Mouse (Mus musculus): ENCODE measurements around the gene Wdr72. TPM values are rescaled to one million over a fixed set of nuclear protein-coding genes. Genes with fewer than 3 reads are reported as not detected.
A peak's percentile ranks its signal among the peaks of the same experiment; 100 is the strongest.

The Wdr72 gene
- polyA plus RNA-seq, 1 experiment from 2014 or later, result 0.73 TPM

DNA sequence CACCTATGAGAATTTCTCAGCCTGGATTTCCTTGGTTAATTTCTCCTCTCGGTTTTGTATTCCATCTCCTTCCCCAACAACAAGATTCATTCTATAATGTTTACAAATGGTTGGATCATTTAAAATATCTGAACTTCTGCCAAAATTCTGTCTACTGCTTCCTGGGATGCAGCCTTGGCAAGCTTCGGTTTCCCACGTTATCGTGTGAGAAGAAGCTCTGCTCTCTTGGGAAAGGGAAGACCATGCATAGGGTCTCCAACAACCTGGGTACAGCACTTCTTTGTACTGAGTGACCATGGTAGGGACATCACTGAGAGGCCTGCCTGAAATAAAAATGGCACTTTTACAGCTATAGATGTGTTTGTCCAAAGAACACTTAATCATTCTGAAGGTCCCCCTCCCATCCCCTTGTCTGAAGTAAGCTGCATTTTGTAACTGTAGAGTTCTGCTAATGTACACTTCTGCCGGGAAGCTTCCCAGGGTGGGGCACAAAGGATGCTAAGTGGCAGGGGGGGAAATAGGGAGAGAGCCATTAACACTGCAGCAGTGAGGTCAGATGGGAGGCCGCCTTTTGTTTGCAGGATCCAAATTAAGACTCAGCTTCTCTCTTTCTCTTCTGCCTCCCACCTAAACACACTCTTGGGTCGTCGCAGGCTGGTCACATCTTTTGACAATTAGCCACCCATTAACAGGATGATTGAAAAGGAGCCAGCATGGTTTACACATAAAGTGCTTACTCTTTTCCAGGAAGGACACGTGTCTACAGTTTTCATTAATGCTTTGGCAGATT lies 220.7 kb downstream of the Wdr72 start:
- Histone ChIP-seq H3K36me3 (ENCODE audit: control insufficient read depth, insufficient read depth, low read length) (no peaks in the 10 kb centered on the region), H3K27me3 (replicated peaks; ENCODE audit: control insufficient read depth, insufficient read depth, low read length) (no peaks in the 10 kb centered on the region), H3K4me2 (ENCODE audit: low read length) (no peak overlapping the region), H3K4me3 (ENCODE audit: low read length) (no peak overlapping the region), H3K27ac (ENCODE audit: low read depth, low read length) (no peak overlapping the region), H3K9me3 (ENCODE audit: control insufficient read depth, low read length) (no peaks in the 10 kb centered on the region), H3K9ac (ENCODE audit: low read depth, low read length) (no peak overlapping the region), H3K4me1 (ENCODE audit: control insufficient read depth, insufficient read depth, low read depth, low read length) (peaks cover 4% of the 10 kb centered on the region; the same call in 1 of the 2 replicates)
- 25% methylated on average over 9 of the region's 9 CpGs for WGBS
- ATAC-seq, result 0 out of 2 replicates have a peak, but pooled peaks have one; percentile 45

DNA sequence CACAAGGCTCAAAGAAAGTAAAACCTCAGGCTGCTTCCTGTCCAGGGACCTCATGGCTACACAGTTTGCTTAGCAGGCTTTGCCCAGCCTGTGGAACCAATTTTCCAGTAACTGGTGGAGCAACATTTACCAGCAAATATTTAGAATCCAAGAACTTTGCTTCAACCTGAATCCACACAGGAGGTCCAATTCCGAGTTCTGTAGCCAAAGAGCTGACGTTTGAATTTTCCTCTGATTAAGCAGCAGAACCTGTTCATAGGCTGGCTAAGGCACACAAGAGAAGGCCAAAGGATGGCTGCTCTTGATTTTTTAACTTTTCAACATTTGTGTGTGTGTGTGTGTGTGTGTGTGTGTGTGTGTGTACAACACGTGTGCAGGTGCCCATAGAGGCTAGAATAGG lies 222.2 kb downstream of the Wdr72 start:
- WGBS, result 79% methylated on average over 3 of the region's 3 CpGs
- ATAC-seq, result no peak
- no peaks in the 10 kb centered on the region for H3K36me3 ChIP-seq (ENCODE audit: control insufficient read depth, insufficient read depth, low read length)
- H3K4me1 ChIP-seq (ENCODE audit: control insufficient read depth, insufficient read depth, low read depth, low read length), result peaks cover 4% of the 10 kb centered on the region; the same call in 1 of the 2 replicates
- H3K4me2 ChIP-seq (ENCODE audit: low read length), result no peak overlapping the region
- H3K9me3 ChIP-seq (ENCODE audit: control insufficient read depth, low read length), result no peaks in the 10 kb centered on the region
- H3K9ac ChIP-seq (ENCODE audit: low read depth, low read length), result no peak overlapping the region
- no peaks in the 10 kb centered on the region for H3K27me3 ChIP-seq (replicated peaks; ENCODE audit: control insufficient read depth, insufficient read depth, low read length)
- H3K4me3 ChIP-seq (ENCODE audit: low read length), result no peak overlapping the region
- H3K27ac ChIP-seq (ENCODE audit: low read depth, low read length), result no peak overlapping the region

Other genes with a start within 250 kb of the Wdr72 start
- gene Unc13c, start 141.4 kb upstream of the Wdr72 start, polyA plus RNA-seq (2015; fragmentation: Nextera tagmentation; extraction: Ambion mirVana), result 6.3 and 7.6 TPM in 2 replicates

Measured in hindbrain, embryonic 16.5 days (tissue).